ENCODE assay signal across 9 mouse cellular contexts in genomic region chr8:90868334-90868733, GRCm38 (mm10). TPM values are rescaled to one million over a fixed set of nuclear protein-coding genes. Genes with fewer than 3 reads are reported as not detected.
DNase-seq lines count a peak whose midpoint lies in the region; ATAC-seq and TF ChIP-seq lines count a peak whose summit lies in the region.
"Had no signal": no experiment of that assay in that cellular context is flagged by ENCODE, and none has a peak within 500 bp of the region (broad histone marks: within the 10 kb centered on the region; RNA-seq: fewer than 3 reads in every experiment).

No protein-coding gene starts in this region.

- no peak for TF ChIP-seq EP300 in lung, postnatal 0 days (IDR thresholded peaks at IDR 0.05)

- H3K9me3 ChIP-seq in heart, embryonic 12.5 days (replicated peaks) = no peaks in the 10 kb centered on the region
- no peaks in the 10 kb centered on the region for H3K9me3 ChIP-seq in lung, postnatal 0 days (ENCODE audit: low read length)
- no peaks in the 10 kb centered on the region for H3K9me3 ChIP-seq in heart, embryonic 16.5 days (replicated peaks; ENCODE audit: control insufficient read depth, low read length)
- no peaks in the 10 kb centered on the region for H3K9me3 ChIP-seq in neural tube, embryonic 15.5 days (replicated peaks)
- H3K9me3 ChIP-seq: liver, embryonic 13.5 days had no signal

- no peaks in the 10 kb centered on the region for H3K27me3 ChIP-seq in heart, embryonic 12.5 days (replicated peaks)
- no peaks in the 10 kb centered on the region for H3K27me3 ChIP-seq in lung, postnatal 0 days (replicated peaks; ENCODE audit: insufficient read depth, low read length)
- H3K27me3 ChIP-seq in heart, embryonic 16.5 days (ENCODE audit: control insufficient read depth, insufficient read depth, low read length) = no peaks in the 10 kb centered on the region
- H3K27me3 ChIP-seq in neural tube, embryonic 15.5 days (replicated peaks) = no peaks in the 10 kb centered on the region
- H3K27me3 ChIP-seq in cerebellum, adult 2 months (ENCODE audit: control insufficient read depth, insufficient read depth, low read length) = no peaks in the 10 kb centered on the region

- H3K9ac ChIP-seq in heart, embryonic 12.5 days = no peak overlapping the region
- no peak overlapping the region for H3K9ac ChIP-seq in lung, postnatal 0 days (replicated peaks; ENCODE audit: low read depth)
- no peak overlapping the region for H3K9ac ChIP-seq in heart, embryonic 16.5 days (ENCODE audit: low read length)
- H3K9ac ChIP-seq in neural tube, embryonic 15.5 days (replicated peaks) = no peak overlapping the region
- H3K9ac ChIP-seq: liver, embryonic 13.5 days had no signal

- H3K27ac ChIP-seq in heart, embryonic 12.5 days (ENCODE audit: poor library complexity, severe bottlenecking) = no peak overlapping the region
- H3K27ac ChIP-seq in lung, postnatal 0 days (ENCODE audit: low read length) = peak overlapping the region; percentile 87
- peak overlapping the region; percentile 81 for H3K27ac ChIP-seq in heart, embryonic 16.5 days (ENCODE audit: low read length)
- H3K27ac ChIP-seq in neural tube, embryonic 15.5 days (replicated peaks) = peak overlapping the region; percentile 87
- H3K27ac ChIP-seq in cerebellum, adult 2 months (ENCODE audit: insufficient read depth, low read length) = no peak overlapping the region
- H3K27ac ChIP-seq: liver, embryonic 13.5 days had no signal

- no peak for TF ChIP-seq CTCF in lung, postnatal 0 days (IDR thresholded peaks at IDR 0.05)
- no peak for TF ChIP-seq CTCF in cerebellum, adult 2 months (IDR thresholded peaks at IDR 0.05; ENCODE audit: borderline replicate concordance, insufficient read depth, low read depth, low read length)

- TF ChIP-seq POLR2A in cerebellum, adult 2 months (IDR thresholded peaks at IDR 0.05; ENCODE audit: borderline replicate concordance, insufficient read depth, low read length) = no peak

- H3K4me1 ChIP-seq in heart, embryonic 12.5 days (replicated peaks) = peaks cover 27% of the 10 kb centered on the region
- H3K4me1 ChIP-seq in lung, postnatal 0 days (ENCODE audit: insufficient read depth, low read depth, low read length) = peaks cover 20% of the 10 kb centered on the region
- H3K4me1 ChIP-seq in heart, embryonic 16.5 days (ENCODE audit: control insufficient read depth, insufficient read depth, low read length) = peaks cover 31% of the 10 kb centered on the region
- H3K4me1 ChIP-seq in neural tube, embryonic 15.5 days = peaks cover 39% of the 10 kb centered on the region
- peaks cover 24% of the 10 kb centered on the region for H3K4me1 ChIP-seq in cerebellum, adult 2 months (ENCODE audit: control insufficient read depth, insufficient read depth, low read length)

- no peak for ATAC-seq in heart, embryonic 12.5 days (ENCODE audit: insufficient number of reproducible peaks, low FRiP score)
- ATAC-seq in lung, postnatal 0 days = no peak
- no peak for ATAC-seq in heart, embryonic 16.5 days (replicated peaks; ENCODE audit: extremely low read depth, insufficient read depth, low FRiP score)
- ATAC-seq in neural tube, embryonic 15.5 days (ENCODE audit: low FRiP score) = no peak

- H3K4me3 ChIP-seq in heart, embryonic 12.5 days = no peak overlapping the region
- H3K4me3 ChIP-seq in lung, postnatal 0 days (ENCODE audit: low read depth, low read length) = no peak overlapping the region
- H3K4me3 ChIP-seq in heart, embryonic 16.5 days (ENCODE audit: low read length) = no peak overlapping the region
- H3K4me3 ChIP-seq in neural tube, embryonic 15.5 days (replicated peaks) = no peak overlapping the region
- H3K4me3 ChIP-seq in cerebellum, adult 2 months (replicated peaks; ENCODE audit: insufficient read depth, low read depth, low read length) = no peak overlapping the region
- H3K4me3 ChIP-seq: liver, embryonic 13.5 days had no signal

- WGBS in heart, embryonic 12.5 days = 74% methylated on average over 4 of the region's 4 CpGs
- 80% methylated on average over 4 of the region's 4 CpGs for WGBS in lung, postnatal 0 days
- 69% methylated on average over 4 of the region's 4 CpGs for WGBS in heart, embryonic 16.5 days
- 77% methylated on average over 4 of the region's 4 CpGs for WGBS in neural tube, embryonic 15.5 days
- 46% methylated on average over 4 of the region's 4 CpGs for WGBS in cerebellum, adult 2 months

- H3K36me3 ChIP-seq in heart, embryonic 12.5 days = no peaks in the 10 kb centered on the region
- H3K36me3 ChIP-seq in lung, postnatal 0 days (ENCODE audit: insufficient read depth, low read length) = no peaks in the 10 kb centered on the region
- H3K36me3 ChIP-seq in heart, embryonic 16.5 days (ENCODE audit: control insufficient read depth, insufficient read depth) = no peaks in the 10 kb centered on the region
- no peaks in the 10 kb centered on the region for H3K36me3 ChIP-seq in neural tube, embryonic 15.5 days
- H3K36me3 ChIP-seq: liver, embryonic 13.5 days had no signal

- H3K4me2 ChIP-seq in heart, embryonic 12.5 days = no peak overlapping the region
- H3K4me2 ChIP-seq in lung, postnatal 0 days (replicated peaks; ENCODE audit: low read depth, low read length) = no peak overlapping the region
- H3K4me2 ChIP-seq in heart, embryonic 16.5 days (ENCODE audit: low read depth, low read length) = no peak overlapping the region
- no peak overlapping the region for H3K4me2 ChIP-seq in neural tube, embryonic 15.5 days

- peak; percentile 96 for DNase-seq in heart, adult 11 months
- no peak for DNase-seq in lung, postnatal 0 days (ENCODE audit: low spot score)
- no peak for DNase-seq in lung, postnatal 4 days
- DNase-seq in spleen, postnatal 4 days (ENCODE audit: low spot score in 2 of 2) = no peak
- DNase-seq in cerebellum, adult 2 months = no peak
- DNase-seq: liver, embryonic 13.5 days had no signal

RNA-seq across cellular contexts. Expression of gene Chd9, which starts 40.2 kb away (rescaled TPM):
- polyA plus RNA-seq in heart, embryonic 12.5 days (2016; fragmentation: Nextera tagmentation; extraction: Ambion mirVana) = 53.5 and 56.3 TPM in 2 replicates
- 110 and 122 TPM in 2 replicates for polyA plus RNA-seq in lung, postnatal 0 days (2015; fragmentation: Nextera tagmentation; extraction: Ambion mirVana)
- polyA plus RNA-seq in heart, embryonic 16.5 days (2015; fragmentation: Nextera tagmentation; extraction: Ambion mirVana) = 56.4 and 60.6 TPM in 2 replicates
- 80.6 and 94.2 TPM in 2 replicates for polyA plus RNA-seq in neural tube, embryonic 15.5 days (2015; fragmentation: Nextera tagmentation; extraction: Ambion mirVana)
- 882 and 1,083 TPM in 2 replicates for polyA plus RNA-seq in cerebellum, adult 2 months (2012; rRNA removed)

RNA-seq across cellular contexts. Expression of gene Gm19935, which starts 51.1 kb away (rescaled TPM):
- polyA plus RNA-seq in heart, embryonic 12.5 days (2016; fragmentation: Nextera tagmentation; extraction: Ambion mirVana) = not detected in 2 replicates
- 9.9 and 10.8 TPM in 2 replicates for polyA plus RNA-seq in lung, postnatal 0 days (2015; fragmentation: Nextera tagmentation; extraction: Ambion mirVana)
- polyA plus RNA-seq in heart, embryonic 16.5 days (2015; fragmentation: Nextera tagmentation; extraction: Ambion mirVana) = 0.15 and 0.24 TPM in 2 replicates
- polyA plus RNA-seq in neural tube, embryonic 15.5 days (2015; fragmentation: Nextera tagmentation; extraction: Ambion mirVana) = 3.3 and 4.0 TPM in 2 replicates
- 7.3 and 9.9 TPM in 2 replicates for polyA plus RNA-seq in cerebellum, adult 2 months (2012; rRNA removed)
- polyA plus RNA-seq: liver, embryonic 13.5 days had no signal

Comparison
In these comparisons a context has a peak if more than half of its experiments do, and no peak if none do; other contexts are left out.
1. H3K27ac ChIP-seq: peak in lung, postnatal 0 days (single experiment), heart, embryonic 16.5 days (single experiment) and neural tube, embryonic 15.5 days (single experiment); none in heart, embryonic 12.5 days (single experiment) and cerebellum, adult 2 months (single experiment).